Mouse (Mus musculus) limb, embryonic 15.5 days (tissue): ENCODE results near the gene Kif14. TPM values are rescaled to one million over a fixed set of nuclear protein-coding genes. Genes with fewer than 3 reads are reported as not detected.
"Not testable (repeated sequence)": the region's sequence is repeated elsewhere in the genome, so short reads cannot be mapped to it uniquely, and the experiment has no call there.

Source experiments
- ATAC-seq: fragments of 200-750 bp; cut with Nextera tagmentation; 2 replicates; pipeline ENCODE4 v1.8.0; 2017; ENCODE audit warnings: low read depth, moderate TSS enrichment; ENCODE audit not compliant: insufficient number of reproducible peaks, low FRiP score, low TSS enrichment
- H3K27ac ChIP-seq: fragments of 300-500 bp; sonication (generic); 2 replicates; pipeline ENCODE4 v1.5.1; 2015; ENCODE audit warnings: moderate library complexity, mild to moderate bottlenecking, inconsistent platforms
- H3K27me3 ChIP-seq: fragments of 300-500 bp; sonication (generic); 2 replicates; pipeline ENCODE4 v1.6.1; 2015; ENCODE audit warnings: inconsistent platforms
- H3K36me3 ChIP-seq: fragments of 300-500 bp; sonication (generic); 2 replicates; pipeline ENCODE4 v1.6.1; 2015; ENCODE audit warnings: inconsistent platforms
- H3K4me1 ChIP-seq: fragments of 300-500 bp; sonication (generic); 2 replicates; pipeline ENCODE4 v1.6.1; 2015; ENCODE audit warnings: inconsistent platforms
- H3K4me2 ChIP-seq: fragments of 300-500 bp; sonication (generic); 2 replicates; pipeline ENCODE4 v1.6.1; 2015; ENCODE audit warnings: mild to moderate bottlenecking, inconsistent platforms
- H3K4me3 ChIP-seq: fragments of 300-500 bp; sonication (generic); 2 replicates; pipeline ENCODE4 v1.5.1; 2015; ENCODE audit warnings: mild to moderate bottlenecking, inconsistent platforms
- H3K9ac ChIP-seq: fragments of 300-500 bp; sonication (generic); 2 replicates; pipeline ENCODE4 v1.6.1; 2015; ENCODE audit warnings: inconsistent platforms
- H3K9me3 ChIP-seq: fragments of 300-500 bp; sonication (generic); 2 replicates; pipeline ENCODE4 v1.6.1; 2016; ENCODE audit warnings: inconsistent platforms
- WGBS: fragments of 180-500 bp; shearing (Covaris S2); methylation state at CpG from one replicate; pipeline ENCODE4 v1.1.7; 2015; 5-methylcytosine and 5-hydroxymethylcytosine counted together
- polyA plus RNA-seq: library from polyadenylated mRNA; unstranded; fragments of >200 nt; fragmentation: Nextera tagmentation; extraction: Ambion mirVana; gene quantifications from 2 replicates; pipeline ENCODE4 v1.2.1, GENCODE M21; 2015

Gene Kif14
- polyA plus RNA-seq, 1 experiment from 2014 or later, result 4.8 TPM

GRCm38 (mm10) chr1:136499317-136499716 is 33.2 kb downstream of the Kif14 start:
- H3K36me3 ChIP-seq, result peaks cover 38% of the 10 kb centered on the region
- no peak overlapping the region for H3K9ac ChIP-seq
- no peak overlapping the region for H3K4me2 ChIP-seq
- 89% methylated on average over 13 of the region's 13 CpGs for WGBS
- no peak overlapping the region for H3K4me3 ChIP-seq
- no peaks in the 10 kb centered on the region for H3K27me3 ChIP-seq
- no peak overlapping the region for H3K27ac ChIP-seq
- no peaks in the 10 kb centered on the region for H3K4me1 ChIP-seq
- no peak for ATAC-seq
- no peaks in the 10 kb centered on the region for H3K9me3 ChIP-seq

- H3K4me2 ChIP-seq, result no peak overlapping the region
- no peaks in the 10 kb centered on the region for H3K4me1 ChIP-seq
- H3K36me3 ChIP-seq, result peaks cover 17% of the 10 kb centered on the region
- no peaks in the 10 kb centered on the region for H3K27me3 ChIP-seq
- H3K9ac ChIP-seq, result no peak overlapping the region
- no peak overlapping the region for H3K4me3 ChIP-seq
- 96% methylated on average over 8 of the region's 8 CpGs for WGBS
- no peaks in the 10 kb centered on the region for H3K9me3 ChIP-seq
- ATAC-seq, result no peak
- H3K27ac ChIP-seq, result no peak overlapping the region
Observed at GRCm38 (mm10) chr1:136502936-136503335, 36.8 kb downstream of the Kif14 start.

- peaks cover 16% of the 10 kb centered on the region for H3K36me3 ChIP-seq
- not testable (repeated sequence) for ATAC-seq
Observed at GRCm38 (mm10) chr1:136506255-136506654, 40.1 kb downstream of the Kif14 start.

DNA sequence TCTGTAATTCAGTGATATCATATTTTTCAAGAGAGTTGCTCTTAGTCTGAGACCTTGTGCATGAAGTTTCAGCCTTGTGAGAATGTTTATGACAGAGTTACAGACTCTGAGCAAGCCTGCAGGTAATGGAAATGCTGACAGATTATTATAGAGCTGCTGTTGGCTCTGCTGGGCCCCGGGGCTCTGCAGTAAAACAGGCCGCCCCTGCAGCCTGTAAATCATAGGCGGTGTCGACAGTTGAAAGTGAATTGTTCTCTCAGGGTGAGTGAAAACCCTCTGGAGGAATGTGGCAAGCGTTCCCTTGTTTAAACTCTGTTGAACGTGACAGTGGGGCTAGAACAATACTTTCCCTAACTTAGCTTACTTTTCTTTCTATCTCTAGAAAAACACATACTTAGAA is 46.2 kb downstream of the Kif14 start:
- Histone ChIP-seq H3K27me3 (no peaks in the 10 kb centered on the region), H3K9me3 (no peaks in the 10 kb centered on the region), H3K4me3 (no peak overlapping the region), H3K9ac (no peak overlapping the region), H3K4me2 (no peak overlapping the region), H3K4me1 (peaks cover 13% of the 10 kb centered on the region), H3K27ac (no peak overlapping the region), H3K36me3 (peaks cover 4% of the 10 kb centered on the region; the same call in 1 of the 2 replicates)
- ATAC-seq, result peak; percentile 69
- 19% methylated on average over 6 of the region's 6 CpGs for WGBS

More at GRCm38 (mm10) chr1:136506255-136506654, 40.1 kb downstream of the Kif14 start:
- H3K27me3 ChIP-seq, H3K4me1 ChIP-seq, H3K4me2 ChIP-seq, H3K4me3 ChIP-seq, H3K27ac ChIP-seq, H3K9me3 ChIP-seq, H3K9ac ChIP-seq: not testable (repeated sequence)
- WGBS, result 85% methylated on average over 10 of the region's 10 CpGs

DNA sequence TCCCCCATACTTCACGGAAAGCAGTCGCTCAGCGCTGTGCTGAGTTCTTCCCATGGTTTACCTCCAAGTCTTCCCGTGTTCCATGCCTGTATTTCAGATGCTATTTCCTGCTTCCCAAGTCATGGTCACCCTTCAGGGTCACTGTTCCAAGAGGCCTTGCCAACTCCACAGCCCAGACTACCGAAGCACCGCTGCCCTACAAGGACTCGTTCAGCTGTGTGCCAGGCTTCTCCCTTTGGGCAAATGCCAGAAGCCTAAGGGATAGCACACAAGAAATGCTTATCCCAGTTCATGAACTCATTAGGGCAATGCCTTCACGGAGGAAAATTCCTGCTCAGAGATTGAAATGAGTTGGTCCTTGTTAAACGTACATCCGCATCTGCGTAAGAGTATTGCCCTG is 47.0 kb downstream of the Kif14 start:
- Histone ChIP-seq H3K27ac (peak overlapping the region; percentile 75), H3K4me3 (no peak overlapping the region), H3K36me3 (peaks cover 4% of the 10 kb centered on the region; the same call in 1 of the 2 replicates), H3K4me1 (peaks cover 13% of the 10 kb centered on the region), H3K4me2 (no peak overlapping the region), H3K9ac (no peak overlapping the region), H3K27me3 (no peaks in the 10 kb centered on the region), H3K9me3 (no peaks in the 10 kb centered on the region)
- peak; percentile 52; the same call in 1 of the 2 replicates for ATAC-seq
- WGBS, result 61% methylated on average over 11 of the region's 11 CpGs

DNA sequence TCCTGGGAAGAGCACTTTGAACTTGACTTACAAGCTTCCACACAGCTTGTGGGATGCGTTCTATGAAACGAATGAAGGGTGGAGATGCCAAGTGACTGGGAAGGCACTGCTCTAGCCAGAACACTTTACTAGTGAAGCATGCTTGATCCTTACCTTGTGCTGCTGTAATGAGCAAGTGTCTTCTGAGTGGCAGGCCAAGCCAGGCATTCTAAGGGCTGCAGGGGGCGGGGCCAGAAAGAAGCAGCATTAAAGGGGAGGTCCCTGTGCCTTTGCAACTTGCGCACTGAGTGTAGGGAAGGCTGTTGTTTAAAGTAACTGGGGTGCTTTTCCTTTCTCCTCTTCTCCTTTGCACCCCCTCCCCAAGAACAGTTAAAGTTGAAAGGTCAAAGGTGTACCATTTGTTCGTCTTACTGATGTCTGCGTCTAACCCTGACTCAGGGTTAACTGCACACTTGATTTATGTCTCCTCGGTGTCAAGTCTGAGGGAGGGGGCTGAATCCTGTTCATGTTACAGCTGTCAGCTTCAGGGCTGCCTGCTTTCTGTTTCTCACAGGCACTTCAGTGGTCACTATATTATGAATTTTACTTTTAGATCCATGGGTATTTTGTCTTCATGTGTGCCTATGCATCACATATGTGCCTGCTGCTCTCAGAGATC is 52.7 kb downstream of the Kif14 start:
- Histone ChIP-seq H3K4me3 (no peak overlapping the region), H3K4me2 (no peak overlapping the region), H3K9ac (no peak overlapping the region), H3K27ac (no peak overlapping the region), H3K36me3 (peaks cover 14% of the 10 kb centered on the region; the same call in 1 of the 2 replicates), H3K27me3 (no peaks in the 10 kb centered on the region), H3K9me3 (no peaks in the 10 kb centered on the region), H3K4me1 (no peaks in the 10 kb centered on the region)
- WGBS, result 37% methylated on average over 7 of the region's 7 CpGs
- no peak for ATAC-seq

GRCm38 (mm10) chr1:136521363-136521937 is 55.3 kb downstream of the Kif14 start:
- Histone ChIP-seq H3K9ac (no peak overlapping the region), H3K36me3 (peaks cover 14% of the 10 kb centered on the region; the same call in 1 of the 2 replicates), H3K27me3 (no peaks in the 10 kb centered on the region), H3K4me1 (no peaks in the 10 kb centered on the region), H3K9me3 (no peaks in the 10 kb centered on the region), H3K4me3 (no peak overlapping the region), H3K27ac (no peak overlapping the region), H3K4me2 (no peak overlapping the region)
- ATAC-seq, result no peak
- 68% methylated on average over 11 of the region's 11 CpGs for WGBS

GRCm38 (mm10) chr1:136524917-136525316 is 58.8 kb downstream of the Kif14 start:
- H3K9ac ChIP-seq, result no peak overlapping the region
- H3K27ac ChIP-seq, result no peak overlapping the region
- 22% methylated on average over 2 of the region's 2 CpGs for WGBS
- ATAC-seq, result no peak
- no peaks in the 10 kb centered on the region for H3K9me3 ChIP-seq
- H3K27me3 ChIP-seq, result no peaks in the 10 kb centered on the region
- H3K4me2 ChIP-seq, result no peak overlapping the region
- H3K4me3 ChIP-seq, result no peak overlapping the region
- H3K36me3 ChIP-seq, result peaks cover 20% of the 10 kb centered on the region; the same call in 1 of the 2 replicates
- H3K4me1 ChIP-seq, result no peaks in the 10 kb centered on the region

DNA sequence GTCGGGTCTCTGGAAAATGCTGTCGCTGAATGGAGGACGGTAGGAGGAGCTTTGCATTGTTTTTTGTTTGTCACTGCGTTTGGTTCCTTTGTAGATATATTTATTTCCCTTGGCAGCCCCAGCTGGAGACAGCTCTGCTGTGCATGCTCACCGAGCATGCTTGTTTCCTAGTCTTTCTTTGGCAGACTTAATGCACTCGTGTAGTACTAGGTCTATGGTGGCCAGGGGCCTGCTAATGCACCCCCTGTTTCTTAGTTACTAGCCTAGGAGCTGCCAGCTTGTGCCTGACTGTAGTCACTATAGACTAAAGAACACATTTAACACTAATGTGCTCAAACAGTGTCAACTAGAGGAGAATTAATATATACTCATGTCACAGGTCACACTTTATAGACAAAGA is 59.7 kb downstream of the Kif14 start:
- H3K9me3 ChIP-seq, result no peaks in the 10 kb centered on the region
- H3K4me3 ChIP-seq, result no peak overlapping the region
- ATAC-seq, result no peak
- H3K27me3 ChIP-seq, result no peaks in the 10 kb centered on the region
- H3K9ac ChIP-seq, result no peak overlapping the region
- no peaks in the 10 kb centered on the region for H3K4me1 ChIP-seq
- no peak overlapping the region for H3K4me2 ChIP-seq
- 83% methylated on average over 6 of the region's 6 CpGs for WGBS
- H3K36me3 ChIP-seq, result peaks cover 23% of the 10 kb centered on the region; the same call in 1 of the 2 replicates
- no peak overlapping the region for H3K27ac ChIP-seq

DNA sequence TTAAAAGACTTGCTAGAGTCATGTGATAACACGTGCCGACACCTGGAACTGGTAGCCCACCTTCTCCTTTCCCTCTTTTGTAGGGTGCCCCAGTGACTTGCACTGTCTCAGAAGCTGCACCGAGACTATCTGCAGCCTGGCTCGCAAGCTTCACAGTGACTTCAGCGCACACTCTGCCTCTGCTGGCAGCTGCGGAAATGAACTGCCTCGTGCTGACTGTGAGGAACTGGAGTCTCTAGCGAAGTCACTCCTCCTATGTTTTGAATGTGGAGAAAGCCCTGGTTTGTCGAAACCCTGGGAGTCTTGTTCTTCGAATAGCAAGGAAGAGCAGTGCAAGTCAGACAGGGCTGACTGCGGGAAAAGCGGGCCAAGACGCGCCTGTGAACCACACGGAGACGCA is 61.0 kb downstream of the Kif14 start:
- Histone ChIP-seq H3K4me1 (no peaks in the 10 kb centered on the region), H3K4me3 (no peak overlapping the region), H3K36me3 (peaks cover 17% of the 10 kb centered on the region; the same call in 1 of the 2 replicates), H3K4me2 (no peak overlapping the region), H3K27me3 (no peaks in the 10 kb centered on the region), H3K9ac (no peak overlapping the region), H3K9me3 (no peaks in the 10 kb centered on the region), H3K27ac (no peak overlapping the region)
- no peak for ATAC-seq
- 83% methylated on average over 16 of the region's 16 CpGs for WGBS

- no peak overlapping the region for H3K4me3 ChIP-seq
- WGBS, result 92% methylated on average over 3 of the region's 3 CpGs
- H3K4me2 ChIP-seq, result no peak overlapping the region
- no peaks in the 10 kb centered on the region for H3K9me3 ChIP-seq
- peaks cover 13% of the 10 kb centered on the region; the same call in 1 of the 2 replicates for H3K36me3 ChIP-seq
- no peak overlapping the region for H3K27ac ChIP-seq
- no peak for ATAC-seq
- no peaks in the 10 kb centered on the region for H3K27me3 ChIP-seq
- no peak overlapping the region for H3K9ac ChIP-seq
- no peaks in the 10 kb centered on the region for H3K4me1 ChIP-seq
Observed at GRCm38 (mm10) chr1:136532556-136532955, 66.4 kb downstream of the Kif14 start.

DNA sequence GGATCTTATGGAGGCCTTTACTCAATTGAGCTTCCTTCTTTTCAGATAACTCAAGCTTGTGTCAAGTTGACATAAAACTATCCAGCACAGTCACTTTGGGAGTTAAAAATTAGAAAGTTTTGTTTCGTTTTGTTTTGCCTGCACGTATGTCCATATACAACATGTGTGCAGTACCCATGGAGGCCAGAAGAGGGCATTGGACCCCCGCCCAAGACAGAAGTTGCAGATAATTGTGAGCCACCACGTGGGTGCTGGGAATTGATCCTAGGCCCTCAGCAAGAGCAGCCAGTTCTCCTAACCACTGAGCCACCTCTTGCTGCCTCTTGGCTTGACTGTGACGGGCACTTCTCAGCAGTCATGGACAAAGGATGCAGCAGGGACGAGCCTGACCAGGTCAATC is 70.8 kb downstream of the Kif14 start:
- H3K9ac ChIP-seq, result no peak overlapping the region
- H3K27ac ChIP-seq, result no peak overlapping the region
- H3K4me1 ChIP-seq, result peaks cover 16% of the 10 kb centered on the region
- no peaks in the 10 kb centered on the region; the same call in 1 of the 2 replicates for H3K27me3 ChIP-seq
- no peak overlapping the region for H3K4me2 ChIP-seq
- WGBS, result 89% methylated on average over 6 of the region's 6 CpGs
- no peak overlapping the region for H3K4me3 ChIP-seq
- ATAC-seq, result no peak
- no peaks in the 10 kb centered on the region for H3K36me3 ChIP-seq
- H3K9me3 ChIP-seq, result no peaks in the 10 kb centered on the region
